Mouse (Mus musculus): ENCODE measurements around the gene Meis3.
A peak's percentile ranks its signal among the peaks of the same experiment; 100 is the strongest.

Gene Meis3

DNA sequence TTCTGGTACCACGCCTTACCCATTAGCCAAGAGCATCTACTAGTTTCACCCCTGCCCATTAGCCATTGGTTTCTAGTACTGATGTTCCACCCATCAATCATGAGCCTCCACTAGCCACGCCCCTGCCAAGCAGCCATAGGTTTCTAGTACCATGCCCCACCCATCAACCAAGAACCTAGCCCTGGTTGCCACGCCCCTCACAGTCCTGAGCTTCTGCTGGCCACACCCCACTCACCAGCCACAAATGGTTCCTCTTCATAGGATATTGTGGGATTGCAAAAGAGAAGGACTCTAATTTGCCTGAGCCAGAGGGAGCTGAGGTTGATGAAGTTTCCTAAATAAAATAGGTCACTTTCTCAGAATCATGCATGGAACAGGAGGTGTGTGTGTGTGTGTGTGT is 14.2 kb upstream of the Meis3 start:
- no peak for DNase-seq

- DNase-seq = no peak
These were observed 13.6 kb upstream of the Meis3 start for GRCm38 (mm10) chr7:16161302-16161701.

- no peak for DNase-seq
These were observed 12.9 kb upstream of the Meis3 start for GRCm38 (mm10) chr7:16162036-16162435.

- peak; percentile 79 for DNase-seq
These were observed 2.7 kb upstream of the Meis3 start for GRCm38 (mm10) chr7:16172141-16172581.

DNA sequence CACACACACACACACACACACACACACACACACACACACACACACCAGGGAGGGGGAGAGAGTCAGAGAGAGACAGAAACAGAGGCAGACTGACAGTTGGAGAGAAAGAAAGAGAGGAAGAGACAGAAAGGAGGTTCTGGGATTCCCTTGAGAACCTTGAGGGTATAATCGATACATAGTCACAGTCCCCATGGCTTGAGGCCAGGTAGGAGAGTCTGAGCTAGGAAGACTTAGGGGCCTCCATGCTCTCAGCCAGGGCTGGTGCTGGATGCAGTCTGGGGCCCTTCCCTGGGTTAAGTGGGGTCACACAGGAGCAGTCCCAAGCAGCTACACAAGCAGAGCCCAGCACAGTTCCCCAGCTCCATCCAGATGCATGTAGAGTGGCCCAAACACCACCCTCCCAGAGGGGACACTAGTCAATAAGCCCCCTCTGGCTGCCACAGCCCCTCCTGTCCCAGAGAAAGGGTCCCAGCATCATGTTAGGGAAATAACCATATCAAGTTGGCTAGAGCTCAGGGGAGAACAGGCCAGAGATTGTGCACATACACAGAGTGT is 2.2 kb upstream of the Meis3 start:
- DNase-seq = peak; percentile 34

DNA sequence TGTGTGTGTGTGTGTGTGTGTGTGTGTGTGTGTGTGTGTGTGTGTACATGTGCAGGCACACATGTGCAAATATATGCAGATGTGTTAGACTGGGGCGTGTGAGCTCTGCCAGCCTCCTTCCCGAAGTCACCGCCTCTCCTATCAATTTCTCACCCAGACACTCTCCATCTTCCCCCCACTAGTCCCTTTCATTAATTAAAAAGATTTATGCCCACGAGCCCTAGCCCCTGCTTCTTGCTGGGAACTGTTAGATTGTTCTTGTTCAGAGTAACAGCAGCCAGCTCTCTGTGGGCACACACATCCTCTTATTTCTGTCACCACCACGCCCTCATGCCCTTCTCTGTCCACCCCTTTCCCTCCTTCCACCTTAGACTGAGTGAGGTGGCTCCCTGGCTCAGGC is 1.7 kb upstream of the Meis3 start:
- peak; percentile 42 for DNase-seq

DNA sequence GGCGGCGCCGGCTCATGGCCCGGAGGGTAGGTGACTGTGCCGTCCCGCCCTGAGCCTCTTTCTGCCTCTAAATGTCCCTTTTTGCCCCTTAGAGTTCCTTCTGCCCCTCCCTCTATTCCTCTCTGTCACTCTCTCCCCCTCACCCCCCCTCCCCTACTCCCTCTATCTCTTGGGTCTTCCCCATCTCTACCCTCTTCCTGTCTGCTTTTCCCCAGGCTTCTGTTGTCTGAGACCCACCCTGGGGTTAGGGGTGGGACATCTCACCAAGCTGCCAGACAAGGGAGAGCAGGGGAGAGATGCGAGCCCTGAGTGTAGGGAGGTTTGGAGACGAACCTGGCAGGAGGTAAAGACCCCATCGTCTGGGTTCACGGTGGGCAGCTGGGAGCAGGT is 647 bp downstream of the Meis3 start:
- peak; percentile 22 for DNase-seq

- no peak for DNase-seq
These were observed 3.2 kb downstream of the Meis3 start for GRCm38 (mm10) chr7:16178114-16178513.

DNA sequence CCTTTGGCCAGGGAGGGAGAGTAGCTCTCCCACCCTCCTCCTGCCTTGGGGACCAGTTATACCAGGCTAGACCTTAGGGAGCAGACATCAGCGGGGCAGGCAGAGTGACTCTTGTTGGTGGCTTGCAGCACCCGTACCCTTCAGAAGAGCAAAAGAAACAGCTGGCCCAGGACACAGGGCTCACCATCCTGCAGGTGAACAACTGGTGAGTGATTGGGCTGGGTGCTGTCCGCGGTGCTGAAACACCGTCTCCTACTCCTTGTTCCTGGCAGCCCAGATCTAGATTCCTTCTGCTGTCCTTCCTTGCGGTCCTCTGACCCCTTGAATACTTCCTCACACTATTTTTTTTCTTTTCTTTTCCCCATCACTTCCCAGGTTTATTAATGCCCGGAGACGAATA is 8.8 kb downstream of the Meis3 start:
- DNase-seq = peak; percentile 75

DNA sequence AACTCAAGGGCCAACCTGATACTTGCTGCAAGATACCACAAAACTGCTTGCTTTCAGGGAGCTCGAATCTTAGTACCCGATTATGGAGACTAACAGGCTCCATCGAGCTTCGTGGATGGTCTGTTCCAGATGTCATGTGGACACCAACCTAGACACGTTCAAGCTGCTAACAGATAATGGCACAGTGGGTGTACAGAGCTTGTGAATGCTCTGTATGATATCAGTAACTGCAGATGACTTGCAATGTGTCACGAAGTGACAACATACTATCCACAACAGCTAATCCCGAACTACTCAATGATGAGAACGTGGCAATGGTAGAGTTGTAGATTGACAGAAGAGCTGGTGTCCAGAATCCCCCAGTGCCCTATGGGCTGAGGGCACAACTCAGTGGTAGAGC is 12.6 kb downstream of the Meis3 start:
- no peak for DNase-seq

DNA sequence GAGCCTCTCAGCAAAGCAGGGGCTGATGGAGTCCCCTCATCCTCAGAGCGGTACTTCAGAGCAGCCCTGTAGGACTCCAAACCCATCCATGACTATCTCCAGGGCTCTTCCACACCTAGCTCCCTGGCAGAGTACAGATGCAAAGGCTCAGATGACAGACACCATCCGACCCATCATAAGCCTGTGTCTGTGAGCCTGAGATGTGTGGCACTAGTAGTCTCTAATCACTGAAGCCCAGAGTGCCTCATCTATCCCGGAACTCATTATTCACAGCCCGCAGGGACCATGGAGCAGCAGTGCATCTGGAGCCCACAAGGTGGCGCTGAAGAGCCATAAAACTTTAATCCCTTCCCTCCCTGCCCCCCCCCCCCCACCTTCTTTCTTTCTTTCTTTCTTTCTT is 17.4 kb downstream of the Meis3 start:
- DNase-seq = peak; percentile 76

- DNase-seq = no peak
These were observed 18.8 kb downstream of the Meis3 start for GRCm38 (mm10) chr7:16193702-16194101.

DNA sequence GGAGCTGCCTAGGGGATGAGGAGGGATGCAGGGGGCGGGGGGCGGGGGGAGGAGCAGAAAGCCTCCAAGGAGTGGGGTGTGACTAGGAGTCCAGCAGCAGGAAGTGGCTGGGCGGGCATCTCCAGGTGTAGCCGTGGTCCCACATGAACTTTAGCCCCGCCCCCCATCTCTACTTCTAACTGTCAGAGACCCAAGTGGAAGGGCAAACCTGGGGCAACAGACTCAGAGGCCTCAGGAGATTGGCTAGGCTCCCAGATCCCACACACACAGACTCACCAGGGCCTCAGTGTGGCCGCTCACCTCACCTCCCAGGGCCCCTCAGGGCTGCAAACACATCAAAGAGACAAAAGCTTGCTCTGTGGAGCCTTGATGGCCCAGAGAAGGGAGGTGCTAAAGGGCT is 21.7 kb downstream of the Meis3 start:
- DNase-seq = no peak

DNA sequence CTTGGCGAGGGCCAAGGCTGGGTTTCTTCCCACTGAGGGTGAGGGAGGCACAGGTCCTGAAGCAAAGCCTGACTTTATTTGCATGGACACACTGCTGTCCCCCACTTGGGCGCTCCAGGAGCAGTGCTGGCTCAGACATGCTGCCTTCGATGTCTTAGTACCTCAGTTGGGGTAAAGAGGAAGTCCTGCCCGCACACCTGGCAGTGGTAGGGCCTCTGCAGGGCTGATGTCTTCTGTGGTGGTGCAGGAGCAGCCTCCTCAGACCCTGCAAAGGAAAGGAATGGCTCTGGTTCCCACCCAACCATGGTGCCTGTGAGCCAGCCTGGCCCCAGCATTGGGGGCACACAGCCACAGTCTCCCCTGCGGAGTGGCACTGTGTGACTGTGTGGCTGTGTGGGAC is 22.3 kb downstream of the Meis3 start:
- DNase-seq = no peak

- DNase-seq = no peak
These were observed 23.6 kb downstream of the Meis3 start for GRCm38 (mm10) chr7:16198540-16198939.

- DNase-seq = no peak
These were observed 26.2 kb downstream of the Meis3 start for GRCm38 (mm10) chr7:16201136-16201535.

DNA sequence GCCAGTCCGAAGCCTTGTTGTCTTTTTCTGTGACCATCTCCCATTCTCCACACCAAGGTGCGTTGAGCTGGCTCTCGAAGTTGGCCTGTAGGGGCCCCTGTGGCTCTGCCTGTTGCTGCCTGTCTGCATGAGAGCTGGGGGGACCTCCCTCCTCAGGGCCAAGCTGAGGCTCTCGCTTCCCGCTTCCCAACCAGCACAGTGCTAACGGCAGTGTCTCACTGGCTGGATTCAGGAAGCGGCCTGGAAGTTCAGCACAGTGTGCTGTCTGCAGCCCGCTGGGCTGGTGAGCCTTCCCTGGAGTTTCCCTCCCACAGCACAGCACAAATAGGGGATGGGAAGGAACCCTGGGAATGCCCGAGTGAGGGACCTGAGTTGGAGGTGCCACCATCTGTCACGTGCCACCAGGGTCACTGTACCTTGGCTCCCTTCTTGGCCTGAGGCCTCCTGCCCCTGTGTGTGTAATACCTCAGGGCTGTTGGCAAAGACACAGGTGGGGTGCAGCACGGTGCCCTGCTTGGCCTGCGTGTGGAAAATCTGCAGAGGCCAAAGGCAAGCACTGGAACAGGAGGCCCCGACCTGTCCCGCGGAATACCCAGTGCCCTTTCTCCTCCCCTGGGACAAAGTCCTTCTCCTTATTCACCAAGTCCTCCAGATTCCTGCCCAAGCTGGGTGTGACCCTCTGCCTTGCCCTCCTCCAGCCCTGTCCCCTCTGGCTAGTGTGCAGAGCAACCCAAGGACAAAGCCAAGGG is 28.0 kb downstream of the Meis3 start:
- DNase-seq = no peak

- no peak for DNase-seq
These were observed 28.6 kb downstream of the Meis3 start for GRCm38 (mm10) chr7:16203505-16203903.

DNA sequence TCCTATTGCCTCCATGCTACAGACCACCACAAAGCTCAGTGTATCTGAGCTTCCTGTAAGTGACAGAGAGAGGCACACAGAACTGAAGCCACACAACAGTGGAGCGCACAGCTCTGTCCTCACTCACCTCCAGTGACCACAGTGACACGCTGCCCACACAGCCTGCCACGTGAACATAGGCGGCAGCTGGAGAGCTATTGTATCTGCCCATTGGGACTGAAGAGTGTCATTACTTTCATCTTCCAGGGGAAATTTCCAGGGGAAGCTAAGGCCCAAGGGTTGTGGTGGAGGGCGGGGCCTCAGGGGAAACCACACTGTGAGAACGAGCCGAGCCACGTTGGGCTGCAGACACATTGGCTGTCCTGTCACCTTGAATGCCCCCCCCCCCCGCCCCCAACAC is 29.9 kb downstream of the Meis3 start:
- no peak for DNase-seq

GRCm38 (mm10) chr7:16207076-16207475 is 32.2 kb downstream of the Meis3 start:
- DNase-seq = no peak

- DNase-seq = no peak
These were observed 32.6 kb downstream of the Meis3 start for GRCm38 (mm10) chr7:16207496-16207895.

GRCm38 (mm10) chr7:16208781-16209665 is 34.1 kb downstream of the Meis3 start:
- DNase-seq = no peak

DNA sequence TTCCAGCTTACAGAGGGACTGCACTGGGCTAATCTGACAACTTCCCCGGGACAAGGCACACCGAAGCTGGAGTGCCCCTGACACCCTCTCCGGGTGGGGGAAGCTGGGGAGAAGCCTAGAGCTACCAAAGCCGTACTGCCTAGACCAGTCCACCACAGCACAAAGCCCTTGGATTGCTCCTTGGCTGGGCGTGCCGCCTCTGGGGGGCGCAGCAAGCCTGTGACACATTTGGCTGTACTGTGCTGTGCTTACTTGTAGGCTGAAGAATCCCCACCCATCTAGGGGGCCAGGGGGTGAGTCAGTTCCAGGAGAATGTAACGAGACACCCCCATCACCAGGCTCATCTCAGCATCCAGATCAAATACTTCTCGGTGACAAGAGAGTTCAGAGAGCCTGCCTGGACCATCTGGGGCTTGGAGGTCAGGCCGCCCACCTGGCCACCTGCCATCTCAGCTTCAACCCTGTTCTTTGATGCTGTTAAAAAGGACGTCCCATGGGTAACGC is 36.0 kb downstream of the Meis3 start:
- peak; percentile 27 for DNase-seq

DNA sequence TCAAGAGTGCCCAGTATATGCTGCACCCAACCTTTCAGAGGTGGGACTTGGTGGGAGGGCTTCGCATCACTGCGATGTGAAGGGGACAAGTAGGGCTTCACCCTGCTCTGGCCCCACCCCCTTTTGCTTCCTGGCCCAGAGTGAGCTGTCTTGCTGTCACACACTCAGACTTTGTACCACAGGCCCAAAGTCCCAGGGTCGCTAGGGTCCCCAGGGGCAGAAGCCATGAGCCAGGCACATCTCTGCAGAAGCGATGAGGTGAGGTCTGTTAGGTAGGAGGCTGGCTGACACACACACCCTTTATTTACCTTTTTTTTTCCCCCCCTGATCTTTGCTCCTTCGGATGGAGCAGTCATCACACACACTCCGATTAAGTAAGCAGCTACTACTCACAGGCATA is 38.3 kb downstream of the Meis3 start:
- DNase-seq = no peak

Data from embryo, embryonic 11 days (tissue).